Mouse (Mus musculus) G1E-ER4 (cell line): Measurements from ENCODE around the gene Gm815. TPM values are rescaled to one million over a fixed set of nuclear protein-coding genes. Genes with fewer than 3 reads are reported as not detected.

Experiments
- GATA1 ChIP-seq: IDR thresholded peaks from one replicate; pipeline ENCODE4 v1.8.0; 2012; ENCODE audit warnings: low read length, inconsistent platforms
- polyA plus RNA-seq: library from polyadenylated mRNA; stranded (reverse); fragments of >175 nt; gene quantifications from 2 replicates; pipeline ENCODE4 v1.2.3, GENCODE M21; 2012

Gm815 gene
- polyA plus RNA-seq, 1 experiment: not detected

DNA sequence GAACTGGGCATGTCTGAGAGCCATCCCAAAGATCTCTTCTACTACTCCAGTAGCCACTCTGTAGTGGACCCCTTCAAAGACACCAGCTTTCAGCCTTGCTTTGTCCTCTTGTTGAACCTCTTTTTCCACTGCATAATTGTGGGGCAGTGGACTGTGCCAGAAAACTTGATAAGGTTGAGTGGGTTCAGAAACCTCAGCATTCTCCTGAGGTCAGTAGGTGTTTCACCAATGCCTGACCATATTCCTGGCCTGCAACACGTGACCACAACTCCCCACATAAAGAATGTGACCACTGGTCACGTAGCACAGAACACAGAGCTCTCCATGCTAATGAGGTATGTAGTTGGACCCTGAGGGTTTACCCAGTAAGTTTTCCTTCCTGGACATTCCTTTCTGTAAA lies 48.5 kb downstream of the Gm815 start:
- TF ChIP-seq GATA1: no peak
